Mouse (Mus musculus) lung, postnatal 0 days (tissue): Measurements from ENCODE around the gene Kif15. TPM values are rescaled to one million over a fixed set of nuclear protein-coding genes. Genes with fewer than 3 reads are reported as not detected.

ENCODE experiments used
- ATAC-seq: fragments of 200-750 bp; cut with Nextera tagmentation; 2 replicates; pipeline ENCODE4 v1.8.0; 2017; ENCODE audit warnings: moderate library complexity
- DNase-seq: peaks from one replicate; pipeline ENCODE4 v3.0.0-alpha.2; 2016; ENCODE audit warnings: low spot score
- H3K27ac ChIP-seq: fragments of 300-500 bp; sonication (generic); 2 replicates; pipeline ENCODE4 v1.5.1; 2014; ENCODE audit warnings: antibody characterized with exemption, mild to moderate bottlenecking, low read length, mixed read lengths
- H3K27me3 ChIP-seq: fragments of 300-500 bp; sonication (generic); replicated peaks from 2 replicates; pipeline ENCODE4 v1.6.1; 2014; ENCODE audit warnings: low read length, mixed read lengths; ENCODE audit not compliant: insufficient read depth
- H3K36me3 ChIP-seq: fragments of 300-500 bp; sonication (generic); 2 replicates; pipeline ENCODE4 v1.6.1; 2014; ENCODE audit warnings: low read length, mixed read lengths; ENCODE audit not compliant: insufficient read depth
- H3K4me1 ChIP-seq: fragments of 300-500 bp; sonication (generic); 2 replicates; pipeline ENCODE4 v1.6.1; 2014; ENCODE audit warnings: antibody characterized with exemption, low read depth, low read length, mixed read lengths; ENCODE audit not compliant: insufficient read depth
- H3K4me2 ChIP-seq: fragments of 300-500 bp; sonication (generic); replicated peaks from 2 replicates; pipeline ENCODE4 v1.6.1; 2014; ENCODE audit warnings: low read depth, mild to moderate bottlenecking, low read length, moderate library complexity, mixed read lengths
- H3K4me3 ChIP-seq: fragments of 300-500 bp; sonication (generic); 2 replicates; pipeline ENCODE4 v1.5.1; 2014; ENCODE audit warnings: low read depth, low read length
- H3K9ac ChIP-seq: fragments of 300-500 bp; sonication (generic); replicated peaks from 2 replicates; pipeline ENCODE4 v1.6.1; 2014; ENCODE audit warnings: low read depth, mild to moderate bottlenecking
- H3K9me3 ChIP-seq: fragments of 300-500 bp; sonication (generic); 2 replicates; pipeline ENCODE4 v1.6.1; 2016; ENCODE audit warnings: low read length, mixed read lengths
- CTCF ChIP-seq: IDR thresholded peaks from 2 replicates; pipeline ENCODE4 v1.5.1; 2016; ENCODE audit warnings: antibody characterized with exemption, mild to moderate bottlenecking
- EP300 ChIP-seq: IDR thresholded peaks from 2 replicates; pipeline ENCODE4 v1.6.1; 2016; ENCODE audit warnings: antibody characterized with exemption, mild to moderate bottlenecking, control low read depth
- WGBS: fragments of 180-500 bp; shearing (Covaris S2); extraction: QIAGEN DNeasy Blood & Tissue Kit; methylation state at CpG from one replicate; pipeline ENCODE4 v1.1.7; 2014; 5-methylcytosine and 5-hydroxymethylcytosine counted together
- polyA plus RNA-seq: library from polyadenylated mRNA; unstranded; fragments of >200 nt; fragmentation: Nextera tagmentation; extraction: Ambion mirVana; gene quantifications from 2 replicates; pipeline ENCODE4 v1.2.1, GENCODE M21; 2015

Kif15 gene
- 3.5 and 4.6 TPM in 2 replicates for polyA plus RNA-seq

DNA sequence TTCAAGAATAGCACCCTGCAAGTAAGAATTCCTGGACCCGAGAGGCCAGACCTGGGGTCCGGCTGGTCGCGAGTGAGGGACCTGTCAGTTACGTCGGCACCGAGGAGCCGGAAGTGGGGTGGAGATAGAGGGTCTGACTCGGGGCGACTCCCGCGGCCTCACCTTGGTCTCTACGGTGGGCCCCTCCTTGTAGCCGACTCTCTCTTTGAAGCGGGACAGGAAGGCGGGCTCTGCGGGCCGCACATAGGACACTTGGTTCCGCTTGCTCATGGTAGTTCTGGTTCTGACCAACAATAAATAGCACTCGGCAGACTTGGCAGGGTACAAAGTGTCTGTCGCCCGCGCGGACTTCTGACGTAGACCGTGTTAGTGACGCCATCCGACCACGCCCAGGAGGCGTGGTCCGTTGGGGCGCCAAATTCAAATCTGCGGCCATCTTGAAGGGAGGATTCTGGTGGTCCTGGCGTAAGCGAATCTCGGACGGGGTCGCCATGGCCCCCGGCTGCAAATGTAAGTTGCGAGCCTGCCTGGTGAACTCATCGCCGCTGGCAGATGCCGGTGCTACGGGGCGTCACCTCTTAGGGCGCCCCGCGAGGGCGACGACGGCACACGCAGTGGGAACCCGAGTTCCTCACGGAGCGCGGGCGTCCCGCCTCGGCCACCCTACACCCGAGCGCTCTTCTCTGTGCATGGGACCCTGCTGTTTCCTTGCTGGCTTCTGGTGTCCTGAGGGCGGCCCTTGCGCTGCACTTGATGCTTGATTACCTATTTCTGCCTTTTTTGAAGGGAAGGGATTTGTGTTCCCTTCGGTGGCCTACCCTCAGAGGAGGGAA is at the start of gene Kif15, which contains the start of gene 1110059G10Rik:
Gene Kif15 (plus strand): TSS at position 404 of the 833 bp plus-strand sequence.
Gene 1110059G10Rik (minus strand): TSS at position 358 of the 833 bp plus-strand sequence.
- H3K27me3 ChIP-seq: no peaks in the 10 kb centered on the region
- H3K9ac ChIP-seq: peak within 1 kb of the TSS; percentile 92
- no peaks in the 10 kb centered on the region for H3K9me3 ChIP-seq
- H3K4me1 ChIP-seq: no peaks in the 10 kb centered on the region; the same call in 1 of the 2 replicates
- ATAC-seq (peak; percentile 98), DNase-seq (peak; percentile 91)
- TF ChIP-seq EP300: peak; percentile 59
- TF ChIP-seq CTCF: peak; percentile 34
- H3K27ac ChIP-seq: peak within 1 kb of the TSS; percentile 86
- H3K36me3 ChIP-seq: no peaks in the 10 kb centered on the region; the same call in 1 of the 2 replicates
- under 1% methylated on average over 64 of the region's 64 CpGs for WGBS
- H3K4me2 ChIP-seq: peak within 1 kb of the TSS; percentile 98
- H3K4me3 ChIP-seq: peak within 1 kb of the TSS; percentile 90

DNA sequence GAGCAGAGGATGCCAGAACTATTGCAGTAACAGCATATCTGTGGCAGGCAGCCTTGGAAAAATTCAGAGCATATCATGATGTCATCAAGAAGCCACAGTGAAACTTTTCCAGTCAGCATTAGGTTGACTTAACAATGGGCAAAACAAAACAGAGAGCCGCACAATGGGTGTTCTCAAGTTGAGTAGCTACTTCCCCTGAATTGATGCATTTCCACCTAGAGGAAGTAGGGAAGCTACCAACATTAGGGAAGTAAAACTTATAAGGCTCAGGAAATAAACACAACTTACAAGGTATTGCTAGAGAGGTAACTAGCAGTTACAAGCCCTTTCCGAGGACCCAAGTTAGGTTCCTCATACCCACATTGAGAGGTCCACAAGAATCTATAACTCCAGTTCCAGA is 49.8 kb upstream of the Kif15 start:
- no peak overlapping the region for H3K4me2 ChIP-seq
- no peak overlapping the region for H3K4me3 ChIP-seq
- H3K4me1 ChIP-seq: no peaks in the 10 kb centered on the region
- H3K27ac ChIP-seq: no peak overlapping the region
- no peaks in the 10 kb centered on the region for H3K27me3 ChIP-seq
- H3K36me3 ChIP-seq: no peaks in the 10 kb centered on the region
- 80% methylated on average over 2 of the region's 2 CpGs for WGBS
- no peaks in the 10 kb centered on the region for H3K9me3 ChIP-seq
- DNase-seq (peak; percentile 15), ATAC-seq (no peak)
- TF ChIP-seq CTCF: no peak
- H3K9ac ChIP-seq: no peak overlapping the region

GRCm38 (mm10) chr9:122902717-122903535 is 47.9 kb upstream of the Kif15 start:
- H3K4me1 ChIP-seq: no peaks in the 10 kb centered on the region
- ATAC-seq: peak; percentile 97
- H3K4me2 ChIP-seq: peak overlapping the region; percentile 73
- DNase-seq: peak; percentile 88
- peak overlapping the region; percentile 43 for H3K4me3 ChIP-seq
- 21% methylated on average over 32 of the region's 32 CpGs for WGBS
- H3K9ac ChIP-seq: peak overlapping the region; percentile 44
- no peaks in the 10 kb centered on the region for H3K27me3 ChIP-seq
- H3K27ac ChIP-seq: no peak overlapping the region
- no peaks in the 10 kb centered on the region for H3K36me3 ChIP-seq
- TF ChIP-seq CTCF (no peak; the same call in 1 of the 2 replicates), EP300 (no peak)
- no peaks in the 10 kb centered on the region for H3K9me3 ChIP-seq

DNA sequence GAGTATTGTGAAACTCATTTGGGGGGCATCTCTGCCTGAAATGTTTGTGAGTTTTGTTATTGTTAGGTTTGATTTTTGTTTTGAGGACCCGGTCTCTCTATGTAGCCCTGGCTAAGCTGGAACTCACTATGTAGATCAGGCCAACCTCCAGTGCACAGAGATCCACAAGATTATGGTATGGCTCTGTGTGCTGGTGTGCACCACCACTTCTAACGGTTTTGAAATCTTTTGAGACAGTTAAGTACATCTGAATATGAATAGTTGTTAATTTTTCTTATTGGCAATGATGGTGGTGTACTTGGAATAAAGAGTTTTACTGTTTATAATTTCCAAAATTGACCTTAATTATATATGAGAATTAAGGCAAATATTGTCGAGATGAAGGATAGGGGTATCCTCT is 28.4 kb upstream of the Kif15 start:
- H3K4me1 ChIP-seq: peaks cover 7% of the 10 kb centered on the region; the same call in 1 of the 2 replicates
- 0 out of 2 replicates have a peak overlapping the region, but pooled peaks have one; percentile 70 for H3K9ac ChIP-seq
- H3K4me3 ChIP-seq: peak overlapping the region; percentile 61
- no peaks in the 10 kb centered on the region for H3K27me3 ChIP-seq
- peak overlapping the region; percentile 64 for H3K4me2 ChIP-seq
- peak; percentile 8 for DNase-seq
- 26% methylated on average over 3 of the region's 3 CpGs for WGBS
- H3K9me3 ChIP-seq: no peaks in the 10 kb centered on the region
- no peak overlapping the region for H3K27ac ChIP-seq
- H3K36me3 ChIP-seq: peaks cover 18% of the 10 kb centered on the region; the same call in 1 of the 2 replicates
- TF ChIP-seq CTCF: no peak
- no peak for TF ChIP-seq EP300
- no peak for ATAC-seq

GRCm38 (mm10) chr9:122922936-122923381 is 27.9 kb upstream of the Kif15 start, which contains the start of gene Zfp105:
Gene Zfp105 (plus strand): TSS chr9:122923072.
- TF ChIP-seq EP300: no peak
- TF ChIP-seq CTCF: no peak; the same call in none of the 2 replicates
- Histone ChIP-seq H3K4me2 (peak within 1 kb of the TSS; percentile 64), H3K36me3 (peaks cover 23% of the 10 kb centered on the region; the same call in 1 of the 2 replicates), H3K9me3 (no peaks in the 10 kb centered on the region), H3K27me3 (no peaks in the 10 kb centered on the region), H3K27ac (no peak within 1 kb of the TSS), H3K9ac (peak within 1 kb of the TSS; percentile 70), H3K4me1 (peaks cover 7% of the 10 kb centered on the region; the same call in 1 of the 2 replicates), H3K4me3 (peak within 1 kb of the TSS; percentile 61)
- WGBS: under 1% methylated on average over 43 of the region's 43 CpGs
- peak; percentile 90 for DNase-seq
- peak; percentile 98 for ATAC-seq
